8 mouse cellular contexts compared by ENCODE assay signal in genomic region chr3:85923954-85924945, GRCm38 (mm10). TPM values are rescaled to one million over a fixed set of nuclear protein-coding genes. Genes with fewer than 3 reads are reported as not detected.
DNase-seq lines count a peak whose midpoint lies in the region; ATAC-seq and TF ChIP-seq lines count a peak whose summit lies in the region.

No protein-coding gene starts in this region.

- H3K4me3 ChIP-seq in heart, embryonic 11.5 days (ENCODE audit: low read depth, low read length) = no peak overlapping the region
- H3K4me3 ChIP-seq in intestine, postnatal 0 days (ENCODE audit: low read depth, low read length) = no peak overlapping the region
- H3K4me3 ChIP-seq in midbrain, embryonic 15.5 days = 0 out of 2 replicates have a peak overlapping the region, but pooled peaks have one; percentile 2

- no peaks in the 10 kb centered on the region for H3K9me3 ChIP-seq in heart, embryonic 11.5 days (replicated peaks; ENCODE audit: control insufficient read depth, low read length)
- no peaks in the 10 kb centered on the region for H3K9me3 ChIP-seq in intestine, postnatal 0 days (ENCODE audit: control insufficient read depth)
- H3K9me3 ChIP-seq in midbrain, embryonic 15.5 days = no peaks in the 10 kb centered on the region

- H3K4me2 ChIP-seq in heart, embryonic 11.5 days = no peak overlapping the region
- no peak overlapping the region; the same call in 1 of the 2 replicates for H3K4me2 ChIP-seq in intestine, postnatal 0 days (replicated peaks; ENCODE audit: low read depth)
- H3K4me2 ChIP-seq in midbrain, embryonic 15.5 days = peak overlapping the region; percentile 40

- no peaks in the 10 kb centered on the region for H3K27me3 ChIP-seq in heart, embryonic 11.5 days (ENCODE audit: control insufficient read depth, insufficient read depth, low read length)
- H3K27me3 ChIP-seq in intestine, postnatal 0 days (replicated peaks; ENCODE audit: control insufficient read depth, insufficient read depth, low read length) = no peaks in the 10 kb centered on the region
- no peaks in the 10 kb centered on the region for H3K27me3 ChIP-seq in midbrain, embryonic 15.5 days (replicated peaks)

- no peaks in the 10 kb centered on the region for H3K36me3 ChIP-seq in heart, embryonic 11.5 days (ENCODE audit: control insufficient read depth, insufficient read depth, low read length)
- no peaks in the 10 kb centered on the region for H3K36me3 ChIP-seq in intestine, postnatal 0 days (ENCODE audit: control insufficient read depth, insufficient read depth)
- no peaks in the 10 kb centered on the region for H3K36me3 ChIP-seq in midbrain, embryonic 15.5 days (replicated peaks)

- no peak overlapping the region for H3K9ac ChIP-seq in heart, embryonic 11.5 days (ENCODE audit: low read depth, low read length)
- H3K9ac ChIP-seq in intestine, postnatal 0 days (ENCODE audit: low read depth, low read length) = 0 out of 2 replicates have a peak overlapping the region, but pooled peaks have one; percentile 4
- no peak overlapping the region for H3K9ac ChIP-seq in midbrain, embryonic 15.5 days

- DNase-seq in heart, adult 11 months = peak; percentile 91
- DNase-seq in embryo, embryonic 11.5 days (ENCODE audit: low read depth, low spot score) = peak; percentile 61
- peak; percentile 57 to 80 for DNase-seq in gastrocnemius, postnatal 4 days (ENCODE audit: low spot score in 2 of 2)
- peak; percentile 78 to 85 for DNase-seq in left cerebral cortex, postnatal 36 days (ENCODE audit: low spot score in 2 of 2)
- peak; percentile 44 to 77 for DNase-seq in spleen, postnatal 10 days (ENCODE audit: low spot score in 2 of 2)

- TF ChIP-seq CTCF in intestine, postnatal 0 days (IDR thresholded peaks at IDR 0.05; ENCODE audit: low read depth) = peak; percentile 95

- intact Hi-C loops in left cerebral cortex, postnatal 36 days (cut with DNase I) = loop anchor here (5.0 to 10.0 kb wide), 3 partner anchors 201 to 1002 kb away; partner anchors contain the start of gene Gatb

- no peak for ATAC-seq in heart, embryonic 11.5 days (replicated peaks; ENCODE audit: insufficient number of reproducible peaks, low FRiP score, low TSS enrichment)
- ATAC-seq in intestine, postnatal 0 days = 0 out of 2 replicates have a peak, but pooled peaks have one; percentile 10
- ATAC-seq in midbrain, embryonic 15.5 days (replicated peaks) = peak; percentile 73

- WGBS in heart, embryonic 11.5 days (ENCODE audit: insufficient replicate concordance) = 42% methylated on average over 18 of the region's 18 CpGs
- WGBS in intestine, postnatal 0 days = 37% methylated on average over 18 of the region's 18 CpGs
- 45% methylated on average over 18 of the region's 18 CpGs for WGBS in midbrain, embryonic 15.5 days

- H3K27ac ChIP-seq in heart, embryonic 11.5 days (ENCODE audit: low read depth, low read length) = no peak overlapping the region
- H3K27ac ChIP-seq in intestine, postnatal 0 days (ENCODE audit: low read depth, low read length) = no peak overlapping the region
- no peak overlapping the region for H3K27ac ChIP-seq in midbrain, embryonic 15.5 days

- no peaks in the 10 kb centered on the region for H3K4me1 ChIP-seq in heart, embryonic 11.5 days (ENCODE audit: control insufficient read depth, insufficient read depth, low read length)
- H3K4me1 ChIP-seq in intestine, postnatal 0 days (replicated peaks; ENCODE audit: control insufficient read depth, insufficient read depth, low read length) = no peaks in the 10 kb centered on the region
- no peaks in the 10 kb centered on the region; the same call in 1 of the 2 replicates for H3K4me1 ChIP-seq in midbrain, embryonic 15.5 days

RNA-seq across cellular contexts. Expression of gene Gm37240, which starts 36.9 kb away (rescaled TPM):
- 4.5 and 5.1 TPM in 2 replicates for polyA plus RNA-seq in heart, embryonic 11.5 days (2014; fragmentation: Nextera tagmentation; extraction: Ambion mirVana)
- total RNA-seq in gastrocnemius, postnatal 4 days (2021) = 10 to 100 TPM; 26.2 to 28.4 TPM
- 3.3 and 4.5 TPM in 2 replicates for polyA plus RNA-seq in intestine, postnatal 0 days (2015; fragmentation: Nextera tagmentation; extraction: Ambion mirVana)
- 1 to 10 TPM in 1 of 2 experiments, under 1 TPM in 1; 0.66 to 1.3 TPM for total RNA-seq in left cerebral cortex, postnatal 36 days (2021)
- 0.40 and 0.73 TPM in 2 replicates for polyA plus RNA-seq in midbrain, embryonic 15.5 days (2015; fragmentation: Nextera tagmentation; extraction: Ambion mirVana)

RNA-seq across cellular contexts. Expression of gene Glt28d2, which starts 36.9 kb away (rescaled TPM):
- polyA plus RNA-seq in heart, embryonic 11.5 days (2014; fragmentation: Nextera tagmentation; extraction: Ambion mirVana) = 0.93 and 1.2 TPM in 2 replicates
- total RNA-seq in gastrocnemius, postnatal 4 days (2021) = 1 to 10 TPM; 3.3 to 4.3 TPM
- 2.6 and 3.3 TPM in 2 replicates for polyA plus RNA-seq in intestine, postnatal 0 days (2015; fragmentation: Nextera tagmentation; extraction: Ambion mirVana)
- under 1 TPM; 0.47 to 0.70 TPM for total RNA-seq in left cerebral cortex, postnatal 36 days (2021)
- polyA plus RNA-seq in midbrain, embryonic 15.5 days (2015; fragmentation: Nextera tagmentation; extraction: Ambion mirVana) = 0.13 and 0.45 TPM in 2 replicates

RNA-seq across cellular contexts. Expression of gene Sh3d19, which starts 46.7 kb away (rescaled TPM):
- 13.8 and 14.6 TPM in 2 replicates for polyA plus RNA-seq in heart, embryonic 11.5 days (2014; fragmentation: Nextera tagmentation; extraction: Ambion mirVana)
- 10 to 100 TPM; 52.8 to 61.9 TPM for total RNA-seq in gastrocnemius, postnatal 4 days (2021)
- 37.4 and 37.7 TPM in 2 replicates for polyA plus RNA-seq in intestine, postnatal 0 days (2015; fragmentation: Nextera tagmentation; extraction: Ambion mirVana)
- total RNA-seq in left cerebral cortex, postnatal 36 days (2021) = 10 to 100 TPM; 17.1 to 17.3 TPM
- polyA plus RNA-seq in midbrain, embryonic 15.5 days (2015; fragmentation: Nextera tagmentation; extraction: Ambion mirVana) = 15.4 and 15.6 TPM in 2 replicates
